Mouse (Mus musculus) megakaryocyte, embryonic 14.5 days (primary cell): ENCODE results near the gene Atp9a.

Experiments
- FLI1 ChIP-seq: IDR thresholded peaks from 2 replicates; pipeline ENCODE4 v1.6.1; 2012; ENCODE audit warnings: low read length, inconsistent platforms, mixed read lengths
- GATA1 ChIP-seq: IDR thresholded peaks from 3 replicates; pipeline ENCODE4 v1.6.1; 2012; ENCODE audit warnings: mixed read lengths, low read length, inconsistent platforms, borderline replicate concordance

GRCm38 (mm10) chr2:168780596-168780995 is 38.4 kb upstream of the Atp9a start:
- TF ChIP-seq GATA1 (no peak), FLI1 (no peak)
